ENCODE assay signal across 8 mouse cellular contexts in the genomic region with DNA sequence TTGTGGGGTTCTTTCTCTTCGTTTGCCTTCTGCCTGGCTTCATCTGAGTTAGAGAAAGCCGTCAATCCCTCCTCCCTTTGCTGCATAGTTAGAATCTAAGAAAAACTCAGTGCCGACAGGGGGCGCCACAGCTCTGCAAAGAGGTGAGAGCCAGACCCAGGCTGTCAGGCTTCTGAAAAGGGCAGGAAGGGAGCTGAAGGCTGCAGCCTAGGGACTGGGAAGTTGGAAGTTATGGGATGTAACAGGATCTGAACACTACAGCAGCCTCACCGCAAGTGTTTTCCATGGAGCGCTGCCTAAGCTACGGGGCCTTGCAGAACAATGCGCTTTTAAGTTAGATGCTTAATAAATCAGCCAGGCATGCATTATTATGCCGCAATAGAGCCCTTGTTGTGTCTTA.
DNase-seq lines count a peak whose midpoint lies in the region; ATAC-seq lines count a peak whose summit lies in the region.

No protein-coding gene starts in this region.

- H3K9me3 ChIP-seq in intestine, embryonic 16.5 days (ENCODE audit: control insufficient read depth, low read length) = no peaks in the 10 kb centered on the region

- H3K27ac ChIP-seq in intestine, embryonic 16.5 days (ENCODE audit: low read length) = no peak overlapping the region

- H3K4me1 ChIP-seq in intestine, embryonic 16.5 days (ENCODE audit: control insufficient read depth, insufficient read depth, low read length) = no peaks in the 10 kb centered on the region

- no peak overlapping the region for H3K4me2 ChIP-seq in intestine, embryonic 16.5 days (ENCODE audit: low read depth, low read length)

- no peak overlapping the region for H3K9ac ChIP-seq in intestine, embryonic 16.5 days (ENCODE audit: low read depth, low read length)

- no peaks in the 10 kb centered on the region for H3K36me3 ChIP-seq in intestine, embryonic 16.5 days (ENCODE audit: control insufficient read depth, insufficient read depth, low read length)

- peak; percentile 97 for DNase-seq in adrenal gland, postnatal 10 days
- DNase-seq in embryo, embryonic 10 days (ENCODE audit: low spot score) = peak; percentile 91
- peak; percentile 84 to 86 for DNase-seq in gastrocnemius, adult 8-10 months (ENCODE audit: low spot score in 2 of 2)
- DNase-seq in left cerebral cortex, adult 8-10 months (ENCODE audit: low spot score in 2 of 2) = peak; percentile 82 to 97
- peak; percentile 93 for DNase-seq in mesoderm, embryonic 11.5 days (ENCODE audit: low read depth, low spot score)
- peak; percentile 100 for DNase-seq in right cerebral cortex, postnatal 4 days

- no peaks in the 10 kb centered on the region for H3K27me3 ChIP-seq in intestine, embryonic 16.5 days (replicated peaks; ENCODE audit: control insufficient read depth, insufficient read depth, low read length)

- 25% methylated on average over 9 of the region's 9 CpGs for WGBS in intestine, embryonic 16.5 days

- no peak overlapping the region for H3K4me3 ChIP-seq in intestine, embryonic 16.5 days (ENCODE audit: low read length)

- ATAC-seq in intestine, embryonic 16.5 days = peak; percentile 38; the same call in 1 of the 2 replicates
- ATAC-seq in CD4-positive, CD25-positive, alpha-beta regulatory T cell, adult 4 months = no peak
